Mouse (Mus musculus) testis, adult 2 months (tissue): ENCODE results near the gene Apom.

Source experiments
- CTCF ChIP-seq: fragments of 200-500 bp; IDR thresholded peaks from 2 replicates; pipeline ENCODE4 v1.5.1; 2012; ENCODE audit warnings: low read depth, mild to moderate bottlenecking, inconsistent platforms, low read length, moderate library complexity; ENCODE audit not compliant: control insufficient read depth, insufficient read depth, insufficient replicate concordance
- POLR2A ChIP-seq: fragments of 200-500 bp; IDR thresholded peaks from 2 replicates; pipeline ENCODE4 v1.6.1; 2012; ENCODE audit warnings: low read depth, mild to moderate bottlenecking, inconsistent platforms, low read length, moderate library complexity; ENCODE audit not compliant: control insufficient read depth

DNA sequence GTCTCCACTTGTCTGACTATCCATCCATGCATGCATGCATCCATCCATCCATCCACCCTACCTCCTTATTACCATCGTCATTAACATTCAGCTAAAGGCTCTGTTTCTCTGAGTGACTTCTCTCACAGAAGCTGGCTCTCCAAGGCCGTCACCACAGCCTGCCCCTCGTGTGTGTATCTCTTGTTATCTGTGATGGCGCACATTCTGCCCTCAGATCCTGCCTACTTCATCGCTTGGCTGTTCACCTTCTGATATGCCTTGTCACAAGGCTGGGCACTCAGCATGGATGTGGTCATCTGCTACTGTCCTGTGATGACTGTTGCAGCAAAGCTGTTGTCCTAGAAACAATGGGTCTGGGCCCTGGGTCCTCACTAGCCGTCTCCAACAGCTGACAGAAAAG is 27.1 kb downstream of the Apom start:
- TF ChIP-seq POLR2A (no peak), CTCF (no peak)
